17 mouse cellular contexts compared by ENCODE assay signal in genomic region chr11:100335731-100336130, GRCm38 (mm10). TPM values are rescaled to one million over a fixed set of nuclear protein-coding genes. Genes with fewer than 3 reads are reported as not detected.
DNase-seq lines count a peak whose midpoint lies in the region; ATAC-seq and TF ChIP-seq lines count a peak whose summit lies in the region.
"Had no signal": no experiment of that assay in that cellular context is flagged by ENCODE, and none has a peak within 500 bp of the region (broad histone marks: within the 10 kb centered on the region; RNA-seq: fewer than 3 reads in every experiment).

No protein-coding gene starts in this region.

- H3K9ac ChIP-seq in forebrain, postnatal 0 days: no peak overlapping the region

- no peaks in the 10 kb centered on the region for H3K36me3 ChIP-seq in forebrain, postnatal 0 days (ENCODE audit: insufficient read depth)

- H3K27ac ChIP-seq in forebrain, postnatal 0 days (ENCODE audit: low read depth, low read length): no peak overlapping the region

- no peak for TF ChIP-seq CTCF in forebrain, postnatal 0 days (IDR thresholded peaks at IDR 0.05; ENCODE audit: low read depth)

- no peak overlapping the region for H3K4me2 ChIP-seq in forebrain, postnatal 0 days (ENCODE audit: low read depth)

- 37% methylated on average over 3 of the region's 3 CpGs for WGBS in forebrain, postnatal 0 days

- DNase-seq in 3134 (ENCODE audit: extremely low read depth, insufficient read length, low spot score): peak; percentile 34
- DNase-seq in brain, adult 2 months (ENCODE audit: low read depth, low spot score): peak; percentile 65
- DNase-seq in forebrain, postnatal 0 days: peak; percentile 53
- DNase-seq in mesoderm, embryonic 11.5 days (ENCODE audit: low read depth, low spot score): peak; percentile 58
- no peak for DNase-seq in cerebellum, adult 8-10 months
- DNase-seq in cerebellum, postnatal 10 days: no peak
- DNase-seq in kidney, postnatal 14 days: no peak
- no peak for DNase-seq in adrenal gland, adult (ENCODE audit: inconsistent age in 2 of 2, low spot score in 1 of 2)
- DNase-seq: cerebellum, adult 9-11 months; heart, adult 11 months; left cerebral cortex, postnatal 4 days; lung, adult 2 months; right cerebral cortex, adult 18-20 months had no signal

- H3K4me3 ChIP-seq in forebrain, postnatal 0 days (ENCODE audit: low read depth, low read length): no peak overlapping the region
- H3K4me3 ChIP-seq: erythroblast, embryonic 14.5 days had no signal

- peaks cover 12% of the 10 kb centered on the region; the same call in 1 of the 2 replicates for H3K4me1 ChIP-seq in forebrain, postnatal 0 days (ENCODE audit: insufficient read depth)

- ATAC-seq in forebrain, postnatal 0 days: no peak

- H3K9me3 ChIP-seq in forebrain, postnatal 0 days (ENCODE audit: low read length): no peaks in the 10 kb centered on the region

- H3K27me3 ChIP-seq in forebrain, postnatal 0 days (ENCODE audit: insufficient read depth, low read length): no peaks in the 10 kb centered on the region

RNA-seq across cellular contexts. Expression of gene Gast, which starts 1.5 kb away (rescaled TPM):
- total RNA-seq in forebrain, postnatal 0 days (2014; rRNA removed): not detected in 2 replicates
- 0.48 and 0.51 TPM in 2 replicates for polyA plus RNA-seq in forebrain, postnatal 0 days (2015; fragmentation: Nextera tagmentation; extraction: Ambion mirVana)
- total RNA-seq: heart, postnatal 25 days; left cerebral cortex, postnatal 4 days; monocyte, adult 5-6 weeks had no signal
- polyA plus RNA-seq: large intestine, adult 2 months; lung, adult 2 months had no signal

RNA-seq across cellular contexts. Expression of gene Eif1, which starts 16.0 kb away (rescaled TPM):
- 105 and 115 TPM in 2 replicates for total RNA-seq in forebrain, postnatal 0 days (2014; rRNA removed)
- 1,342 and 1,370 TPM in 2 replicates for polyA plus RNA-seq in forebrain, postnatal 0 days (2015; fragmentation: Nextera tagmentation; extraction: Ambion mirVana)

RNA-seq across cellular contexts. Expression of gene Hap1, which starts 20.2 kb away (rescaled TPM):
- 274 and 518 TPM in 2 replicates for total RNA-seq in forebrain, postnatal 0 days (2014; rRNA removed)
- 131 and 237 TPM in 2 replicates for polyA plus RNA-seq in forebrain, postnatal 0 days (2015; fragmentation: Nextera tagmentation; extraction: Ambion mirVana)
- total RNA-seq: monocyte, adult 5-6 weeks had no signal

Comparison
In these comparisons a context has a peak if more than half of its experiments do, and no peak if none do; other contexts are left out.
1. DNase-seq: peak in 3134 (single experiment), brain, adult 2 months (single experiment), forebrain, postnatal 0 days (single experiment) and mesoderm, embryonic 11.5 days (single experiment); none in cerebellum, adult 8-10 months (single experiment), cerebellum, postnatal 10 days (0 of 2), kidney, postnatal 14 days (single experiment) and adrenal gland, adult (0 of 2).